Mouse (Mus musculus) small intestine, adult 2 months (tissue): ENCODE data around the gene Acvr1b. TPM values are rescaled to one million over a fixed set of nuclear protein-coding genes. Genes with fewer than 3 reads are reported as not detected.

Experiments used
- H3K27ac ChIP-seq: fragments of 200-500 bp; 2 replicates; pipeline ENCODE4 v1.5.1; 2012; ENCODE audit warnings: low read depth, low read length, control low read depth, inconsistent platforms; ENCODE audit not compliant: insufficient read depth
- H3K27me3 ChIP-seq: fragments of 200-500 bp; 2 replicates; pipeline ENCODE4 v1.6.1; 2012; ENCODE audit warnings: mild to moderate bottlenecking, moderate library complexity, low read length, inconsistent platforms; ENCODE audit not compliant: control insufficient read depth, insufficient read depth
- H3K36me3 ChIP-seq: fragments of 200-500 bp; 2 replicates; pipeline ENCODE4 v1.6.1; 2012; ENCODE audit warnings: mild to moderate bottlenecking, low read length, control low read depth, inconsistent platforms; ENCODE audit not compliant: control insufficient read depth, insufficient read depth
- H3K4me1 ChIP-seq: fragments of 200-500 bp; 2 replicates; pipeline ENCODE4 v1.6.1; 2012; ENCODE audit warnings: low read length, inconsistent platforms, mixed read lengths; ENCODE audit not compliant: control insufficient read depth, insufficient read depth, insufficient read length
- H3K4me3 ChIP-seq: fragments of 200-500 bp; 2 replicates; pipeline ENCODE4 v1.5.1; 2012; ENCODE audit warnings: low read depth, mild to moderate bottlenecking, control low read depth, inconsistent platforms, low read length, moderate library complexity
- CTCF ChIP-seq: fragments of 200-500 bp; IDR thresholded peaks from 2 replicates; pipeline ENCODE4 v1.5.1; 2012; ENCODE audit warnings: low read depth, mild to moderate bottlenecking, control low read depth, inconsistent platforms, low read length, moderate library complexity, mixed read lengths; ENCODE audit not compliant: insufficient replicate concordance, insufficient read length; ENCODE audit errors: extremely low read depth
- POLR2A ChIP-seq: fragments of 200-500 bp; IDR thresholded peaks from 2 replicates; pipeline ENCODE4 v1.6.1; 2012; ENCODE audit warnings: low read depth, mild to moderate bottlenecking, control low read depth, inconsistent platforms, low read length, moderate library complexity
- WGBS: fragments of 180-500 bp; shearing (Covaris S2); methylation state at CpG from one replicate; pipeline ENCODE4 v1.1.7; 2018; 5-methylcytosine and 5-hydroxymethylcytosine counted together
- polyA plus RNA-seq: library from polyadenylated mRNA; depleted of rRNA; stranded (reverse); fragments of >200 nt; gene quantifications from 2 replicates; pipeline ENCODE4 v1.2.3, GENCODE M21; 2012

Gene Acvr1b
- polyA plus RNA-seq, 1 experiment, result 46.0 TPM

- Histone ChIP-seq H3K36me3 (no peaks in the 10 kb centered on the region), H3K4me3 (peak overlapping the region; percentile 13), H3K4me1 (peaks cover 29% of the 10 kb centered on the region), H3K27ac (peak overlapping the region; percentile 78), H3K27me3 (no peaks in the 10 kb centered on the region)
- no peak for TF ChIP-seq CTCF
- no peak for TF ChIP-seq POLR2A
- 11% methylated on average over 12 of the region's 12 CpGs for WGBS
Observed at GRCm38 (mm10) chr15:101235728-101236327, 62.0 kb downstream of the Acvr1b start.

DNA sequence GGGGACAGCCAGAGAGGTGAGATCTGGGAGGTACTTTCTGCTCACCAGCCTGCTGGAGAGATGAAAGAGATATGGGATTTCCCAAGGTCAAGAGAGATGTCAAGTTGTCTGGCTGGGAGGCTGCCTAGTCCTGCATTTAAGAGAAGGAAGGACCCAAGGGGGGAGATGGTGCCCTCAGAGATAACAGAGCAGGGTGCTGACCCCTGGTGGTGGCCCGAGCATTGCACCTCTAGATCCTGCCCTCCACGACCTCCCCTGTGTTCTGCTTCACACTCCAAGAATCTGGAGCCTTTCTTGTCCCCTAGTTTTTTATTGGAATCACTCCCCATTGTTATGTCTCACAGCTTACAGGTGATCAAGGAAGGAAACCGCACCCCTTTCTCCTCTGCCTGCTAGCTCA is 63.0 kb downstream of the Acvr1b start:
- Histone ChIP-seq H3K4me1 (peaks cover 25% of the 10 kb centered on the region), H3K36me3 (no peaks in the 10 kb centered on the region), H3K4me3 (no peak overlapping the region), H3K27me3 (no peaks in the 10 kb centered on the region), H3K27ac (no peak overlapping the region)
- TF ChIP-seq POLR2A (no peak), CTCF (peak; percentile 91)
- WGBS, result 6% methylated on average over 3 of the region's 3 CpGs

GRCm38 (mm10) chr15:101238885-101239511 is 65.1 kb downstream of the Acvr1b start:
- H3K27ac ChIP-seq, result no peak overlapping the region
- peaks cover 17% of the 10 kb centered on the region for H3K4me1 ChIP-seq
- H3K4me3 ChIP-seq, result no peak overlapping the region
- TF ChIP-seq CTCF, result peak; percentile 70
- no peak for TF ChIP-seq POLR2A
- no peaks in the 10 kb centered on the region for H3K36me3 ChIP-seq
- H3K27me3 ChIP-seq, result no peaks in the 10 kb centered on the region
- 6% methylated on average over 28 of the region's 28 CpGs for WGBS

- H3K27me3 ChIP-seq, result no peaks in the 10 kb centered on the region
- peaks cover 12% of the 10 kb centered on the region for H3K4me1 ChIP-seq
- WGBS, result 65% methylated on average over 8 of the region's 8 CpGs
- TF ChIP-seq POLR2A, result no peak
- TF ChIP-seq CTCF, result no peak
- H3K4me3 ChIP-seq, result no peak overlapping the region
- H3K36me3 ChIP-seq, result no peaks in the 10 kb centered on the region
- no peak overlapping the region for H3K27ac ChIP-seq
Observed at GRCm38 (mm10) chr15:101239821-101240220, 66.0 kb downstream of the Acvr1b start.

DNA sequence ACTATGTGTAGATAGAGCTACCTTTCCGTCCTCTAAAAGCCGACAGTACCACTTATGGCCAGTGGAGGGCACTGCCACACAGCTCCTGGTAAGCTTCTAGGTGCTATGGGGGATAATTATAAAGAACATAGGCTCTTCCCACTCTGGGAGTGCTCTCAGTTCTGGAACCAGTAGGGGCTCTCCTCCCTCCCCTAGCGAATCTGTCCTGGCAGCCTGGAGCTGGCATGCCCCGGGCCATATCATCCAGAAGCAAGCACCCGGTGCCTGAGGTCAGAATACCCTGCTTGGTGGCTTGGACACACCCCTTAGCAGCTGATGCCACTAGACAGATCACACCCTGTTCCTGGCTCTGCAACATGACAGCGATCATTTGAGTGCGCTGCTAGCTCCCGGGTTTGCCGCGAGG is 66.9 kb downstream of the Acvr1b start:
- Histone ChIP-seq H3K4me3 (peak overlapping the region; percentile 39), H3K4me1 (peaks cover 4% of the 10 kb centered on the region), H3K36me3 (no peaks in the 10 kb centered on the region), H3K27me3 (no peaks in the 10 kb centered on the region), H3K27ac (0 out of 2 replicates have a peak overlapping the region, but pooled peaks have one; percentile 18)
- WGBS, result 1% methylated on average over 10 of the region's 10 CpGs
- TF ChIP-seq CTCF, result peak; percentile 84; the same call in 1 of the 2 replicates
- TF ChIP-seq POLR2A, result no peak

DNA sequence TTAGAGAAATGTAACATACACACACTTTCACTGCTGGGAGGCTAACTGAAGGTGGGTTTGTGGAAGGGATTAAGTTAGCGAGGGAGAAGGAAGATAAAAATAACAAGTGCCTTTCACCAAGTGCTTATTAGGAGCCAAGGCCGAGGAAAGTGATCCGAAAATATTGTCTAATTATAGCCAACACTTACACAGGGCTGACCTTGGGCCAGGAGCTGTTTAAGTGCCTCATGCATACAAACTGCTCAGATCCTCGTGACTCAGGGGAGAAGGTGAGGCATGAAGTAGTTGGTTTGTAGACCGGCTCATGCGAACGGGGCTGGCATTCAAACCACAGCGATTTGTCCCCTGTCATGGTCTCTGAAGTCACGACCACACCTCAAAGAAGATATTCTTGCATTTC is 67.4 kb downstream of the Acvr1b start:
- 34% methylated on average over 9 of the region's 9 CpGs for WGBS
- H3K36me3 ChIP-seq, result no peaks in the 10 kb centered on the region
- TF ChIP-seq POLR2A (no peak), CTCF (no peak)
- H3K4me3 ChIP-seq, result no peak overlapping the region
- H3K4me1 ChIP-seq, result peaks cover 2% of the 10 kb centered on the region
- H3K27ac ChIP-seq, result 0 out of 2 replicates have a peak overlapping the region, but pooled peaks have one; percentile 18
- no peaks in the 10 kb centered on the region for H3K27me3 ChIP-seq

- WGBS, result 81% methylated on average over 9 of the region's 9 CpGs
- no peaks in the 10 kb centered on the region for H3K27me3 ChIP-seq
- H3K4me1 ChIP-seq, result peaks cover 1% of the 10 kb centered on the region
- no peak overlapping the region for H3K4me3 ChIP-seq
- H3K36me3 ChIP-seq, result no peaks in the 10 kb centered on the region
- TF ChIP-seq POLR2A (no peak), CTCF (no peak)
- no peak overlapping the region for H3K27ac ChIP-seq
Observed at GRCm38 (mm10) chr15:101241853-101242252, 68.0 kb downstream of the Acvr1b start.

DNA sequence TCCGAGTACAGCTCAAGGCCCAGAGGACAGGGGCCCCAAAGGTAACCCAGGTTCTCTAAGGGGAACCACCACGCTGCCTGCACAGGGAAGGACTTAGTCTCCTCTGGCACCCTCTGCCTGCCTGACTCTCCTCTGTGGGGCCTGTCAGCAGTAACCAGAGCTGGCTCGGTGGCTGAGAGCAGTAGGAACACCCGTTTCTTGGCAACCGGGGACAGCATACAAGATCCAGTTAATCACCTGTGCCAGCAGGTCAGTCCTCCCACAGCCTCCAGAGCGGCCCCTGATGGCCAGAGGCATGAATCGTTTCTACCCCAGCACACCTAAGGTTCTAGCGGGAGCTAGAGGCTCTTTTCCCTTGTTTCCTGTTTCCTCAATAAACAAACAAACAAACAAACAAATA is 68.8 kb downstream of the Acvr1b start:
- TF ChIP-seq CTCF (peak; percentile 56; the same call in 1 of the 2 replicates), POLR2A (no peak)
- no peak overlapping the region for H3K27ac ChIP-seq
- H3K4me1 ChIP-seq, result peaks cover 4% of the 10 kb centered on the region
- WGBS, result 22% methylated on average over 8 of the region's 8 CpGs
- no peak overlapping the region for H3K4me3 ChIP-seq
- H3K36me3 ChIP-seq, result no peaks in the 10 kb centered on the region
- no peaks in the 10 kb centered on the region for H3K27me3 ChIP-seq
